Mouse (Mus musculus): ENCODE measurements around the gene Dpf1. TPM values are rescaled to one million over a fixed set of nuclear protein-coding genes. Genes with fewer than 3 reads are reported as not detected.

The Dpf1 gene
- polyA plus RNA-seq, 2 experiments from 2014 or later = not detected

DNA sequence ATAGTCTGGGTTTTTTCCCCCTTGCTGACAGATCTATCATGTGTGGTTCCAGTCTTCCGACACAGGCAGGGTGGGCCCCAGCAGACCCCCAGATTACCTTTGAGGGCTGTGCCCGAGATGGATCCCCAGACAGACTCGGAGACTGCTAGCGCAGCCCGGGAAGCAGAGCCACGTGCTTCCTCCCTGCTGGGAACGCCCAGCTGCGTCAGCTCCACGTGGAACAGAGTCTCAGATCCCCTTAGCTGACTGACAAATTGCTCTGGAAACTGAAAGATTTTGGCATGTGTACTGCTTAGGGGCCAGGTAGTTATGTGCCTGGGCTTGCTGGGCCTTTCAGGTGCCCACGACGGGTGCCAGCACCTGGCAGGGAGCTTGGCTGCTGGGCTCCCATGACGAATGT lies 38.0 kb downstream of the Dpf1 start:
- ATAC-seq = no peak

DNA sequence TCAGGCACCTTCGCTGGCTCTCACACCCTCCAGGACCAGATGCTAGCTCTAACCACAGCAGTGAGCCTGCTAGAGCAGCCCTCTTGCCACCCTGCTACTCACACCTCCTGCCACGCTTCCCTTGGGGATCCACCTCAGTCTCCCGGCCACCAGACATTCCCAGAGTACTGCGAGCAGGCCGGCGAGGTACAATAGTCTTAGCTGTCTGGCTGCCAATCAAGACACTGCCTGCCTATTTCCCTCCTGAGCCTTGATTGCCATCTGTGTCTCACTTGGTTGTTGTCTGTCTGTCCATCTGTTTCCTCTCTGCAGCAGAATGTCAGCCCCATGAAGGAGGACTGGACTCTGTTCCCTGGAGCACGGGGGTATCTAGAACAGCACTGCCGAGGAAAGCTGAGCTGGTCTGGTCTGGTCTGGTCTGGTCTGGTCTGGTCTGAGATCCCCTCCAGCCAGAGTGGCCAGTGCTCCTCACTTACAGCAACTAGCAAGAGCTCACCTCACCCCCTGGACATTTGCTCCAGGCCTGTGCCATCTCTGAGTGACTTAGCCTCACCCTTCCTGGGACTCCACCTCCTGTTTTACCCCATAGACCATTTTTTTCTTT lies 38.8 kb downstream of the Dpf1 start:
- ATAC-seq = no peak

DNA sequence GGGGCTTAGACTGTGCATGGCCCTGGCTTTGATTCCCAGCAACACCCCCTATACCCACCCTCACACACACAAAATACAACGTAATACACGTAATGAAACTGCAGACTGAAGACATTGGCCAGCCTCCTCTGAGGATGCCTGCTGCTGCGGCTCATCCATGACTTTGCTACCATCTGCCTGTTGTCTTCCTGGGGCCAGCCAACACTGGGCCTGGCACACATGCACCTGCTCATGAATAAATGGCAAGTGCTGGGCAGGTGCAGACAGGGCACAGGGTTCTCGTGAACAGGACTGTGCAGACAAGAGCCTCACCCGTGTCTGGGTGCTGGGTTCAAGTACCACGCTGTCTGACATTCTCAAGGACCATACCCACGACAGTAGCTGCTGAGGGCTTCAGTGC lies 40.0 kb downstream of the Dpf1 start:
- no peak for ATAC-seq

DNA sequence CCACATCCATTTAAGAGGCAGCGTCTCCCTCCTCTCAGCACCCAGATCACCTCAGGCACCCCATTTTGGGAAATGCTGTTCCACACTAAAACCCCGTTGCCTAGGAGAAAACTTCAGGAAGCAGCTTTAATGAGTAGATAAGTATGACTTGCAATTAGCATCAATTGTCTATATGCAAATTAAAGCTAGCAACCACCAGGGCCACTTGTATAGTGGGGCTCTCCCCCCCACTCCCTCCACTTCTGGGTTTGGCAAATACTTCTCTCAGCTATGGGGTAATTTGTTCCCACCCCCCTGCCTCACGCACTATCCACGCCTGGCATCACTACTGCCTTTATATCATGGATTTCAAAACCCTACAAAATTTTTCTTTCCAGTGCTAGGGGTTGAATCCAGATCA lies 41.8 kb downstream of the Dpf1 start:
- no peak for ATAC-seq

DNA sequence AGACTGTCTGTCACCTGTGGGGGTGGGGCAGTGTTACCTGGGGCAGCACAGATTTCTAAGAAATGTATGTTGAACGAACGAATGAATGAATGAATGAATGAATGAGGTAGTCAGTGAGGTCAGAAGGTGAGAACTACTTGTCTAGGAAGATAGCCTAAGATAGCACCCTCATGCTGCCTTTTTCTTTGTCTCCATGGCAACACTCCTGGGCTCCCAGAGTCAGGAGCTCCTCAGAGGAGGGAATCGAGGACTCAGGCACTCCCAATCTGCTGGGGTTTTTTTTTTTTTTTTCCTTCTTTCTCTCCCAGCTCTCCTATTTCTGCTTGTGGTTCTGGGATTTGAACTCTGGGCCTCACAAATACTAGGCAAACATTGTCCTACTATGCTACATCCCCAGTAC lies 42.5 kb downstream of the Dpf1 start:
- ATAC-seq = no peak

DNA sequence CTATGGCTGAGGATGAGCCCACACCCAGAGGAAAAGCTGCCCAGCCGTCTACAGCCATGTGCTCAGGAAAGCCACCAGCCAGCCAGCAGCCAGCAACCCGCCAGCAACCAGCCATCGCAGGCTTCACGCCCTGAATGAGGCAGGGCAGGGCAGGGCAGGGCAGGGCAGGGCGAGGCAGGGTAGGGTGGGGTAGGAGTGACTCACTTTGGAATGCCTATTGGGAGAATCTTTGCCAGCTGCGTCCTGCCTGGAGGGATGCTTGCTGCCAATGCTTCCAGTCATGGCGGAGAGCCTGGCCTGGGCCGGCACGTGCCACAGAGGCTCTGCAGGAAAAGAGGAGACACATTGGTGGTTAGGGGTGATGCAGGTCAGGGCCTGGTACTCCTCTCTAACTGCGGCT lies 46.7 kb downstream of the Dpf1 start:
- no peak for ATAC-seq

DNA sequence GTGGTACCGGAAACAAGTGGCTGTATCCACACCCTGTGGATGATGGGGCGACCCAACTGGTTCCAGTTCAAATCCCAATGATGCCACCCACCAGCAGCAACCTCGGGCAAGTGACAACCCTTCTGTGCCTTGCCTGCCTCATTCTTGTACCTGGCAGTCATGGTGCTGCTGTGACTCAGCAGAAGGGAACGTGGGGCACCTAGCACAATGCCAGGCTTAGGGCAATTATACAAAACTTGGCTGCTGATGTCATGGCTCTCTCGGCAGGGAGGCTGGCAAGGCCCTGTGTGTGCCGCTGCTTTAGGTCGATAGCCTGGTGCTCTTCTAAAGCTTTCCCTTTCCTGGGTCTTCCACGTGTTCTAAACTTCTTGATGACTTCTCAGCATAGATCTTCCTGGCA lies 48.5 kb downstream of the Dpf1 start:
- no peak for ATAC-seq

DNA sequence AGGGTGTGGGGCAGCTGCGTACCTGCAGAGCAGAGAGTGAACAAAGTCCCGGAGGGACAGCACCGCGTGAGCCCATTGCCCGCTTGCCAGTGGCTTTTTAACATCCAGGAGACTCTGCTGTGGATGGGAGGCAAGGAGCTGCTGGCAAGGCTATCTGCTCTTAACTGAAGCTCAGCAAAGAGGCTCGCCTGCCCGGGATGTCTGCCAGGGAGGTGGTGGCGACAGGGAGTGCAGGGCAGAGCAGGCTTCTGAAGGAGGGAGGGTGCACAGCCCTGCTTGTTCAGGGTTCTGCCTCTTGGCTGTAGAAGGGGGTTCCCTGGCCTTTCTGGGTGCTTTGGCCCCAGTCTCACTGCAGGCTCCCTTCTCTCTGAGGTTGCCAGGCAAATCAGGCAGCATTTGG lies 50.4 kb downstream of the Dpf1 start:
- no peak for ATAC-seq

DNA sequence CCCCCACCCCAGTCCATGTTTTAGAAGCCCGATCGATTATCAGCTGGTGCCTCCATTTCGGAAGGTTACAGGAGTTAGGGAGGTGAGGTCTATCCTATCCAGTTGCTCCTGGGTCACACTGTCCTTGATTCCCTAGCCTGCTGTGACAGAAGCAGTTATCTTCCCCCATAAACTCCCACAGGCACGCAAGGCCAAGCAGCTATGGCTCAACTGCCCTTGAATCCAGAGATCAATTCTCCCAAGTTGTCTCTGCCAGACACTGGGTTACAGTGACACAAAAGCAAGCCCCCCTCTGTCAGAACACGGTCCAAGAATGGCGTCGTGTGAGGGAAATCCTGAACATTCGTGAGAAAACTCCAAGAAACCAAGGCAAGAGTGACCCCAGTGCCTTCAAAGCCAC lies 51.7 kb downstream of the Dpf1 start:
- no peak for ATAC-seq

DNA sequence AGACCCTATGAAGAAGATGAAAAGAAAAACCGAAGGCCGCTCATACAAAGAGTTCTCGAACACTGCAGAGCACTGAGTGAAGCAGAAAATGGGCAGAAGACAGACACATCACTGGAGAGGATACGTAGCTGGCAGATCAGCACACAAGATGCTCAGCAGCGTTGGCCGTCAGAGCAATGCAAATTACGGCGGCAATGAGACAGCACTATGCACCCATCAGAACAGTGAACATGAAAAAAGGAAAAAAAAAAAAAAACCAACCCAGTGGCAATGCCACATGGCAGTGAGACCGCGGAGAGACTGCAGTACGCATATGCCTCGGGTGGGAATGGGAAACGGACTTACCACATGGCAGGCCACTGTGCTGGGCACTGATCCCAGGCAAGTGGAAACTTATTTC lies 57.7 kb downstream of the Dpf1 start:
- ATAC-seq = no peak

DNA sequence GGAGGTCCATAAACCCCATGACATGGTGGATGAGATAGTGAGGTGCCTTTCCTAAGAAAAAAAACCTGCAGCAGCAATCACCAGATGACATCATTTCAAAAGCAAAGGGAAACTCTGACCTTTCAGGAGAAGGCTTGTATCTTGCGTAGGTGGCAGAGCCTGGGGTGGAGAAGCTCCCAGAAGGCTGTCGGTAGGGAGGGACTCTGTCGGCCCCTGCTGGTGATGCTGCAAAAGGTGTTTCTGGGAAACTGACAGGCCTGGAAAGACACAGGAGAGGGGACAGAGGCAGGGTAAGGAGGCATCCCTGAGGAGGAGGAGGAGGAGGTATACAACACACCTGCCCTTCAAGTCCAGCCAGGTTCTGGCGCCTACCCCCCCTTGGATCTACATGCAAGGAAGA lies 60.3 kb downstream of the Dpf1 start:
- ATAC-seq = no peak

DNA sequence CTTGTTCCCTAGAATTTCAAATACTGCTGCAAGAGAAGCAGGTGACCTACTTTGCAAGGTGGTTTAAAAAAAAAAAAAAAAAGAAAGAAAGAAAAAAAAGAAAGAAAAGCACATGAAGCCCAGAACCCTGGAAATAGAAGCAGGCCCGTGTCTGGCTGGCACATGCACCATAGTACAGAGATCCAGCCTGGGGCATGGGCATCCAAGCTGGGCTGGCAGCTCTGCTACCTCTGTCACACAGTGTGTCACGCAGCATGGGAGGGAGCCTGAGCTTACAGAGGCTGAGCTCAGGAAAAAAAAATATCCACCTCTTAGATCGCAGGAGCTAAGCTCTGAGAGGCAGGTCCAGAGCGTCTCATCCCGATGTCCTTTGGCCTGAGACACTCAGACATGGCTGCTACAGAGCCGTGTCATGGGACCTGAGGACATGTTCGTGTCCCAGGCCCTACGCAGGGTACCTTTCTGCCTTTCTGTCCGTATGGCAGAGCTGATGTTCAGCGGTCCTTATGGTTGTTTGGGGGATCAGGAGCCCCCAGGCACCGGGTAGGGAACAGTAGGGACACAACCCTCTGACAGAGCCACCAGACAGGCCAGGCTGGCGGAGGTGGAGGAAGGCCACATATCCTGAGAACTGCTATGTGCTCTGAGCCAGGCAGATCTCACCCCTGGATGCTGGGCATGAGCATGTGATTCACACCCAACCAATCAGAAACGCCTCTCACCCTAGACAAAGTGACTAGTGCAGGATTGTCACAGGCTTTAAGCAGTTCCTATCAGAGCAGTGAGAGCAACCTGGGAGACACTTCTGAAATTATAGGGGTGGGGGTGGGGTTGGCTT lies 63.6 kb downstream of the Dpf1 start:
- ATAC-seq = no peak

Other genes with a start within 250 kb of the Dpf1 start
- under 1 TPM; 0.03 to 0.05 TPM for gene Ryr1, start 178.8 kb upstream of the Dpf1 start, polyA plus RNA-seq (2017; shearing (Covaris generic))
- gene Rasgrp4, start 169.1 kb upstream of the Dpf1 start, polyA plus RNA-seq (2017; shearing (Covaris generic)) = 1 to 10 TPM in 1 of 2 experiments, under 1 TPM in 1; 0.95 to 1.1 TPM
- 10 to 100 TPM; 11.4 to 16.3 TPM for gene Fam98c, start 147.7 kb upstream of the Dpf1 start, polyA plus RNA-seq (2017; shearing (Covaris generic))
- not detected for gene Ggn, start 133.7 kb upstream of the Dpf1 start, polyA plus RNA-seq (2017; shearing (Covaris generic))
- under 1 TPM in 1 of 2 experiments, not detected in 1; 0.78 TPM for gene Spred3, start 133.5 kb upstream of the Dpf1 start, polyA plus RNA-seq (2017; shearing (Covaris generic))
- gene Psmd8, start 123.2 kb upstream of the Dpf1 start, polyA plus RNA-seq (2017; shearing (Covaris generic)) = 100 to 1,000 TPM; 214 to 229 TPM
- gene Catsperg1, start 89.9 kb upstream of the Dpf1 start, polyA plus RNA-seq (2017; shearing (Covaris generic)) = under 1 TPM in 1 of 2 experiments, not detected in 1; 0.15 TPM
- 1 to 10 TPM; 1.6 to 1.9 TPM for gene Kcnk6, start 71.4 kb upstream of the Dpf1 start, polyA plus RNA-seq (2017; shearing (Covaris generic))
- gene Yif1b, start 65.6 kb upstream of the Dpf1 start, polyA plus RNA-seq (2017; shearing (Covaris generic)) = 10 to 100 TPM; 57.6 to 73.2 TPM
- 1 to 10 TPM; 2.7 to 3.6 TPM for gene 2200002D01Rik, start 55.5 kb upstream of the Dpf1 start, polyA plus RNA-seq (2017; shearing (Covaris generic))
- 10 to 100 TPM; 66.6 to 70.2 TPM for gene Spint2, start 22.0 kb upstream of the Dpf1 start, polyA plus RNA-seq (2017; shearing (Covaris generic))
- gene Ppp1r14a, start 14.6 kb upstream of the Dpf1 start, polyA plus RNA-seq (2017; shearing (Covaris generic)) = not detected
- 1 to 10 TPM; 2.4 to 5.0 TPM for gene Sipa1l3, start 214.7 kb downstream of the Dpf1 start, polyA plus RNA-seq (2017; shearing (Covaris generic))